Mouse (Mus musculus) ovary, postnatal 14 days (tissue): ENCODE data around the gene Map2k4.

Experiments used
- DNase-seq: peaks from one replicate; pipeline ENCODE4 v3.0.0; 2022; ENCODE audit warnings: low spot score

Gene Map2k4

GRCm38 (mm10) chr11:65773946-65774656, 14.0 kb downstream of the Map2k4 start:
- DNase-seq, result no peak

- DNase-seq, result no peak
These were observed 14.6 kb downstream of the Map2k4 start for GRCm38 (mm10) chr11:65773535-65773934.

DNA sequence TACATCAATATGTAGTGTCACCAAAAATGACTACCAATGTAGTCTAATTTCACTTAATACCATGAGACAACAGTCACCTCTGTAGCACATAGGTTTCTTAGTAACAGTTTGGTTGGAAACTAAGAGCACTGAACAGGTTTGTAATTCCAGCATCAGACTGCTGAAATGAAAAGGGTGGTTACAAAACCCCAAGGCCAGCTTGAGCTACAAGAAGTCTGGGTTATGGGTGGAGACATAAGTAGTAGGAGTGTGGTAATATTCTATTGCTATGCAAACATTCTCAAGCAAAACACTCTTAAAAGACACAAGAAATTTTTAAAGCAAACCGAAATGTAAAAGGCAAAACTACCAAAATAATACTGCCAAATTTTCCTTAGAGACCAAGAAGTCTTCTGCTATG, 16.6 kb downstream of the Map2k4 start:
- no peak for DNase-seq

- no peak for DNase-seq
These were observed 18.1 kb downstream of the Map2k4 start for GRCm38 (mm10) chr11:65769990-65770389.

DNA sequence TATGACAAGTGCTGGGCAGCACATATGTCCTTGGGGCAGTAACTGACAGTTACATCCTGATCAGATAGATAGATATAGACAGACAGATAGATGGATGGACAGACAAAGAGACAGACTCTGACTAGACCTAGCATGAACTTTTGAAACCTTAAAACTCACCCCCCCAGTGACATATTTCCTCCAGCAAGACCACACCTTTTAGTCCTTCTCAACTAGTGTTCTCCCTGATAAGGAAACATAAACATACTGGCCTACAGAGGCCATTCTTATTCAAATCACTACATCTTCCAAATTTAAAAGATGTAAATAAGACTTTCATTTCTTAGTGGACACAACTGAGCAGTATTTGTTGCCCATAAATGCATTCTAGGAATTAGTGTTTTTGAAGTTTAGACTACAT, 19.7 kb downstream of the Map2k4 start:
- no peak for DNase-seq

DNA sequence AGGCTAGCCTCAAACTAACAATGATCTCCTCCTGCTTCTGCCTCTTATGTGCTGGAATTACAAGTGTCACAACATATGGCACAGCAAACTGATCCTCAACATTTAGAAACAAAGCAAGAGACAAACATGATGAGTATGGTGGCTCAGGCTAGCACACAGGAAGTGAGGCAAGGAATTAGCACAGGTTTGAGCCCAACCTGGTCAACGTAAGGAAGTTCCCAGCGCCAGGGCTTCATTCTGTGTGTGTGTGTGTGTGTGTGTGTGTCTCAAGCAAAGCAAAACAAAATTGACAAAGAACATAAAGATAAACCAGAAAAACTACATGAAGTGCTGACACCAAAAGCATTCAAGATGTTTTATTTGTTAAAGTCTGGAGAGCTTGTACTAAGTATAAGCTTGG, 27.2 kb downstream of the Map2k4 start:
- no peak for DNase-seq

DNA sequence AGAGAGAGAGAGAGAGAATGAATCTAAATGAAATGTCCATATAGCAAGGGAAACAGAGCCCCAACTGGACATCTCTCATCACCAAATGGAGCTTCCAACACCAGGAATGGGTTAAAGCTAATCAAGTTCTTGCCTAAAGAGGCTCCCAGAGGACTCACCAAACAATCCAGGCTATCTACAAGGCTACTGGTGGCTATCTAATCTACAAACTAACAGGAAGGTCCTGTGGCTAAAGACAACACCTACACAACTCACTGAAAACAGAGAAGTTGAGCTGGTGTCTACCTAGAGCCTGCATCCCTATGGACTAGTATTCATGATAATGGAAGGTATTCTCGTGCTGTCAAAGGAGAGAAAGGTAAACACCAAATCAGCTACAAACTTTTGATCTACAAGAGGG, 28.7 kb downstream of the Map2k4 start:
- DNase-seq, result no peak

DNA sequence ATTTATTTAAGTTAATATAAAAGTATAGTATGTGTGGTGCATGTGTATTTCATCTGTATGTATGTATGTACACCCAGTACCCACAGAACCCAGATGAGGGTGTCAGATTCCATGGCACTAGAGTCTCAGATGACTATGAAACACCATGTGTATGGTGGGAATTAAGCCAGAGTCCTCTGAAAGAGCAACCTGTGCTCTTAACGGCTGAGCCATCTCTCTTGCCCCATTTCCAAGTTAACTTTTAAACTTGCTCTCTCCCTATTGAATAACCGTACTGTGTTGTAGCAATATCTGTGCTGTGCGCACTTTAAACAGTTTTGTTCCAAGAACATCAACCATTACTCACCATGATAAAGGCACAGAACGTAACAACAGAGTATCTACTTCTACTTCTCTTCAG, 33.9 kb downstream of the Map2k4 start:
- no peak for DNase-seq

DNA sequence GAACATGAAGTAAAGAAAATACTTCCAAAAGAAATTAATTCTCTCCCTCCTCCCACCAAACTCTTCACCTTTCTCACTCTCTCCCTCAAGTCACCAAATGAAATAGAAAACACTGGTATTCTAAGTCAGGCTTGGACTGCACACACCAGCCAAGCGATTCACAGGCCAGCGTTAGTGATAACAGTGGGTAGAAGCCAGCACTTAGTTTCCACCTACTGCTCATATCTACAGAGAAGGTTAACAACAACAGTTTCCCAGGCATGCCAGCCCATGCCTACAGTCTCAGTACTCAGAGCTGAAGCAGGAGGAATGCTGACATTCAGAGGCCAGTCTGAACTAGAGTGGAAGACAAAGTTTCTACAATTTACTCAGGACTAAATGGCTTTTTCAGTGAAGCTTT, 34.5 kb downstream of the Map2k4 start:
- no peak for DNase-seq

- no peak for DNase-seq
These were observed 37.6 kb downstream of the Map2k4 start for GRCm38 (mm10) chr11:65750546-65750945.

DNA sequence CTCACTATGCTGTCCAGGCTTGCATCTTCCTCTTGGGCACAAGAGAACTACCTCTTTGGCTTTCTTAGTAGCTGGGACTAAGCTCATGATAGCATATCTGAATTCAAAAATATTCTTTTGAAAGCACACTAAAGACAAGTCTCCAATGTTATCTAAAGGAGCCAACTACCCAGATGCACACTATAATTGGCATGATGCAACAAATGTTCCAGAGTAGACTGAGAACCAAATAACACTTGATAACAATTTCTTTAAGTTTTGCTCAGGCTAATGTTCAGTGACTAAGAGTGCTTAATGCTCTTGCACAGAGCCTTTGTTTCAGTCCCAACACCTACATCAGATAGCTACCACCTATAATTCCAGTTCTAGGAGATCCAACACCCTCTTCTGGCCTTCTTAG, 40.7 kb downstream of the Map2k4 start:
- no peak for DNase-seq

DNA sequence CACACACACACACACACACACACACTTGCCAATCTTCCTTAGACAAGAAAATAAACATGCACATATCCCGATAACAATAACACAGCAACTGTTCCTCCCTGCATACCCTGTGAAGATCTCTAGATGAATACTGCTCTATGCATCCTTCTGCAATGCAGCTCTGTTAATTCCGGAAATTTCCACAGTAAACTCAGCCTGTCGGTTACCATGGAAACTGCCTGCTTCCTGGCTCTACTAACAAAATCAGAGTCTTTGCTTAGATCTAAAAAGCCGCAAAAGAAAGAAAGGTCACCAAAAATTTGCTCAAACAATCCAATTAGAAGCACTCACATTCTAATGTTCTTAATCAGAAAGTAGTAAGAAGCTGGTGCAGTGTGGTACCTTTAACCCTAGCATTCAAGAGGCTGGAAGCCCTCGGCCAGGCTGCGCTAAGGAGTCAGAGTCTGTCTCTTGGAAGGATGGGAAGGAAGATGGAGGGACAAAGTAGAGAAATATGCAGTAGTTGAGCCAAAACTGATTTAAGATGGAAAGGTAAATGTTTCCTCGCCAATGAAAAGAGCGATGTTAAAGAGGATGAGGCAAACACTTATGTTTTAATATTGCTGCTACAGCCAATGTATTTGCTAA, 42.3 kb downstream of the Map2k4 start:
- DNase-seq, result no peak

DNA sequence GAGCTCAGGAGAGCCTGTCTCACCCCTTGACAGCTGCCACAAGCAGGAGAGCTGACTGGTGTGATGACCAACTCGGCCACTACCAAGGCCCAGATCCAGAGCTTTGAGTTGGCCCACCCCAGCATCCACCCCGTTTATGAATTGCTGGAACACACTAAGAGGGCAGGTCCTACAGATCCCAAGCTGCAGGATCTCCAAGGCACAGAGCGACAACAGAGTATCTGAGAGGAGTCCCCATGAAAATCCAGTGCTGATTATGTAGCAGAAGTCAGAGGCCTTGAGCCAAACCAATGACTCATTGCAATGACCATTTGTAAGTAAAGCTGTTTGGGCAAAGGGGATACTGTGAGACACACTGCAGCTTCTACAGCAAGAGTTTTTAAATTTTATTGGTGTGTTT, 44.2 kb downstream of the Map2k4 start:
- DNase-seq, result no peak

DNA sequence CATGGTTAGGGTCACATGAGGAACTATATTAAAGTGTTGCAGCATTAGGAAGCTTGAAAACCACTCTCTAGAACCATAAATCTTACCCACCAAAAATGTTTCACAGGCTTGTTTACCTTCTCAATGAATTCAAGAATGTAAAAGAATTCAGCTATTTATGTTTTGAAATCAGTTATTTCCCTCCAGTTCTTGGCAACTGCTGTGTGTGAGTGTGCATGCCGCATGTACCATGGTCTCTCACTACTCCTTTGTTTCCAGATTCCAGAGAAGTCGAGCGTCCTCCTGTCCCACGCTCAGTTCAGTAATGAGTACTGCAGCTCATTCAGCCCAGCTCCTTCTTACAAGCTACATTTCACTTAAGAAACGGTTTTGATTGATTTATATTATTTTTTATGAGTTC, 47.3 kb downstream of the Map2k4 start:
- DNase-seq, result no peak

DNA sequence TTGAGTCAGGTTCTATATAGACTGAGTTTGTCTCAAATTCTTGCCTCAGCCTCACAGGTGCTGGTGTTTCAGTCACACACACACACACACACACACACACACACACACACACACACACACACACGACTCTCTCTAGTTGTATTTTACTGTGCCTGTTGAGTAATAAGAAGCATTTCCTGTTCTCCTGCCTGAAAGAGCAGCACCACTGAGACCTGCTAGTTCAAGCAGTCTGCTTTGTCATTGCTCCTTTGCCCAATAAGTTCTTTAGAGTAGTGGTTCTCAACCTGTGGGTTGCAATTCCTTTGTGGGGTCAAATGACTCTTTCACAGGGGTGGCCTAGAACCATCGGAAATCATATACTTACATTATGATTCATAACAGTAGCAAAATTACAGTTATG, 47.7 kb downstream of the Map2k4 start:
- no peak for DNase-seq

- no peak for DNase-seq
These were observed 48.2 kb downstream of the Map2k4 start for GRCm38 (mm10) chr11:65739880-65740279.

GRCm38 (mm10) chr11:65734656-65735055, 53.4 kb downstream of the Map2k4 start:
- DNase-seq, result no peak

GRCm38 (mm10) chr11:65729623-65730217, 58.4 kb downstream of the Map2k4 start:
- DNase-seq, result no peak

- DNase-seq, result no peak
These were observed 59.2 kb downstream of the Map2k4 start for GRCm38 (mm10) chr11:65728906-65729305.

- no peak for DNase-seq
These were observed 64.4 kb downstream of the Map2k4 start for GRCm38 (mm10) chr11:65723715-65724114.

- no peak for DNase-seq
These were observed 66.5 kb downstream of the Map2k4 start for GRCm38 (mm10) chr11:65721615-65722014.

DNA sequence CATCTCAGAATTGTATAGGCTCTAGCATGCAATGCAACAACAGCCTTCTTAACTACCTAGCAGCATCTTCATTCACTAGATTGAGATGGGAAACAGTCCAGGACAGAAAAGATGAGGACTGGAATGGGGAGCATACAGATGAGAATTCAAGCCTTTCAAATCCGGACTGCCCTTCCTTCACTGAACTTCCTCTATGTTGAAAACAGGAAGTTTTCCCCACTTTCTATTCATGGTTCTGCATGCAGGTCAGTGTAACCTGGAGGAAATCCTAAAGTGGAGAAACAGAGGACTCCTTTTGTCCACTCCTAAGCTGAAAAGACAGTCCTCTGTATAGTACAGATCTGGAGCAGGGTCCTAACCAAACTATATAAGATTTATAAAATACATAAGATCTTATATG, 68.1 kb downstream of the Map2k4 start:
- DNase-seq, result no peak

- DNase-seq, result no peak
These were observed 74.3 kb downstream of the Map2k4 start for GRCm38 (mm10) chr11:65713830-65714229.
